Mouse (Mus musculus): ENCODE data around the gene Lgr6. TPM values are rescaled to one million over a fixed set of nuclear protein-coding genes. Genes with fewer than 3 reads are reported as not detected.

Gene Lgr6
- polyA plus RNA-seq, 1 experiment, result 0.06 TPM

DNA sequence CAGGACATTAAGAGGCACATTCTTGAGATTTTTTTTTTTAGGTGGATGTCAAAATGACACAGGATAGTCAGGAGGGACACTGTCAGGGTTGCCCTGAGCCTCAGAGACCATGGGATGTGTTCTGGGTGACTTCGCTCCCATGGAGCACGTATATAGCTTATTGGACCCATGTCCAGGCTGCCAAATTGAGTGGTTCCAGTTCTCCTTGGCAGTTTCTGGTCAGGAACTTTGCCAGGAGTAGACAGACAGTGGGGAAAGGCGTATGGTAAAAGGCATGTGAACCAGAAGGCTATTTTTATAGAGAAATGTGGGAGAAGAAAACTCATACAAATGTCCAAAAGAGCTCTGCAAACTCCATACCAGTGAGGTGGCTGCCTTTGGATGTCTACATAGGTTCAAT is 95.2 kb downstream of the Lgr6 start:
- H3K27me3 ChIP-seq (ENCODE audit: control insufficient read depth, insufficient read depth, low read length), result no peaks in the 10 kb centered on the region
- H3K4me3 ChIP-seq (ENCODE audit: low read depth, low read length), result no peak overlapping the region
- WGBS, result 68% methylated on average over 3 of the region's 3 CpGs
- H3K4me1 ChIP-seq (ENCODE audit: control insufficient read depth, insufficient read depth, insufficient read length, low read length), result no peaks in the 10 kb centered on the region
- no peak for TF ChIP-seq CTCF (IDR thresholded peaks at IDR 0.05; ENCODE audit: extremely low read depth, insufficient read length, insufficient replicate concordance, low read depth, low read length)
- no peak for TF ChIP-seq POLR2A (IDR thresholded peaks at IDR 0.05; ENCODE audit: low read depth, low read length)
- H3K27ac ChIP-seq (ENCODE audit: insufficient read depth, low read depth, low read length), result no peak overlapping the region
- no peaks in the 10 kb centered on the region for H3K36me3 ChIP-seq (ENCODE audit: control insufficient read depth, insufficient read depth, low read length)

DNA sequence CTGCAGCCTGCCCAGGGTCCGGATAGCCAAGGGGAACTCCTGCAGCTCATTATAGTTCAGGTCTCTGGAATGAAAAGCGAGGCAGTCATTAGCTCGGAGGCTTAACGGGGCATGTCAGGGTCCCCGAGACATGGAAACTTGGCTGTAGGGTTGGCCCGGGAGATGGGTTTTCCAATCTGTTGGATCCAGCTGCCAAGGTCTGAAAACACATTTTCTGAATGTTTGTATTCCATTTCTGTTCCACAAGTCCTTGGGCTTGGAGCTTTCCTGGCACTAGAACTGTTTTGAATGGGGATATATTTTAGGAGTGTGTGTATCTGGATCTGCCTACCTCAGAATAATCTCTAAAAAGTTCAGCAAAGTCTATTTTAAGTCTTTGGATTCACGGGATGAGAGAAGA is 99.4 kb downstream of the Lgr6 start:
- Histone ChIP-seq H3K36me3 (ENCODE audit: control insufficient read depth, insufficient read depth, low read length) (no peaks in the 10 kb centered on the region), H3K27ac (ENCODE audit: insufficient read depth, low read depth, low read length) (no peak overlapping the region), H3K4me1 (ENCODE audit: control insufficient read depth, insufficient read depth, insufficient read length, low read length) (no peaks in the 10 kb centered on the region), H3K27me3 (ENCODE audit: control insufficient read depth, insufficient read depth, low read length) (no peaks in the 10 kb centered on the region), H3K4me3 (ENCODE audit: low read depth, low read length) (no peak overlapping the region)
- TF ChIP-seq POLR2A (IDR thresholded peaks at IDR 0.05; ENCODE audit: low read depth, low read length) (no peak), CTCF (IDR thresholded peaks at IDR 0.05; ENCODE audit: extremely low read depth, insufficient read length, insufficient replicate concordance, low read depth, low read length) (no peak)
- WGBS, result 70% methylated on average over 7 of the region's 7 CpGs

- Histone ChIP-seq H3K27me3 (ENCODE audit: control insufficient read depth, insufficient read depth, low read length) (no peaks in the 10 kb centered on the region), H3K36me3 (ENCODE audit: control insufficient read depth, insufficient read depth, low read length) (no peaks in the 10 kb centered on the region), H3K27ac (ENCODE audit: insufficient read depth, low read depth, low read length) (no peak overlapping the region), H3K4me3 (ENCODE audit: low read depth, low read length) (no peak overlapping the region), H3K4me1 (ENCODE audit: control insufficient read depth, insufficient read depth, insufficient read length, low read length) (no peaks in the 10 kb centered on the region)
- TF ChIP-seq POLR2A (IDR thresholded peaks at IDR 0.05; ENCODE audit: low read depth, low read length) (no peak), CTCF (IDR thresholded peaks at IDR 0.05; ENCODE audit: extremely low read depth, insufficient read length, insufficient replicate concordance, low read depth, low read length) (no peak)
- 67% methylated on average over 4 of the region's 4 CpGs for WGBS
Measured at GRCm38 (mm10) chr1:135003346-135003745, 101.7 kb downstream of the Lgr6 start.

GRCm38 (mm10) chr1:135000527-135000926 is 104.5 kb downstream of the Lgr6 start:
- Histone ChIP-seq H3K27me3 (ENCODE audit: control insufficient read depth, insufficient read depth, low read length) (no peaks in the 10 kb centered on the region), H3K36me3 (ENCODE audit: control insufficient read depth, insufficient read depth, low read length) (no peaks in the 10 kb centered on the region), H3K4me1 (ENCODE audit: control insufficient read depth, insufficient read depth, insufficient read length, low read length) (no peaks in the 10 kb centered on the region), H3K27ac (ENCODE audit: insufficient read depth, low read depth, low read length) (no peak overlapping the region), H3K4me3 (ENCODE audit: low read depth, low read length) (no peak overlapping the region)
- no peak for TF ChIP-seq POLR2A (IDR thresholded peaks at IDR 0.05; ENCODE audit: low read depth, low read length)
- no peak for TF ChIP-seq CTCF (IDR thresholded peaks at IDR 0.05; ENCODE audit: extremely low read depth, insufficient read length, insufficient replicate concordance, low read depth, low read length)
- WGBS, result 57% methylated on average over 9 of the region's 9 CpGs

DNA sequence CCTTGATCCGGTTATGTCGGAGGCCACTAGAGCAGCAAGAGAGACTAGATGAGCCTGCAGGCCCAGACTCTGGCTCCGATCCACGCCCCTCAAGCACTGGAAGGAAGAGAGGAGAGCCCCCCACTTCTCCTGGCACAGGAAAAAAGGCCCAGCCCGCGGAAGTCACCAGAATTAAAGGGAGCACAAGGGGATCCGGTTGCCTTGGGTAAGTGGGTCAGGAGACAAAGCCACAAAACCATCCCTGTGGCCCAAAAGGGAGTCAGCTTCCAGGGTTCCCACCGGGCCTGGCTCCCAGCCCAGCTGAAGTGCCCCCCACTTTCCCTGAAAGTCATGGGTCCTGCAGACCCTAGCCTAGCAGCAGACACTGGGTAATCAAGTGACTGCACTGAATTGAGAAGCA is 106.8 kb downstream of the Lgr6 start:
- H3K4me1 ChIP-seq (ENCODE audit: control insufficient read depth, insufficient read depth, insufficient read length, low read length), result no peaks in the 10 kb centered on the region
- H3K4me3 ChIP-seq (ENCODE audit: low read depth, low read length), result no peak overlapping the region
- 77% methylated on average over 8 of the region's 8 CpGs for WGBS
- no peaks in the 10 kb centered on the region for H3K36me3 ChIP-seq (ENCODE audit: control insufficient read depth, insufficient read depth, low read length)
- no peaks in the 10 kb centered on the region for H3K27me3 ChIP-seq (ENCODE audit: control insufficient read depth, insufficient read depth, low read length)
- TF ChIP-seq POLR2A (IDR thresholded peaks at IDR 0.05; ENCODE audit: low read depth, low read length) (no peak), CTCF (IDR thresholded peaks at IDR 0.05; ENCODE audit: extremely low read depth, insufficient read length, insufficient replicate concordance, low read depth, low read length) (no peak)
- no peak overlapping the region for H3K27ac ChIP-seq (ENCODE audit: insufficient read depth, low read depth, low read length)

DNA sequence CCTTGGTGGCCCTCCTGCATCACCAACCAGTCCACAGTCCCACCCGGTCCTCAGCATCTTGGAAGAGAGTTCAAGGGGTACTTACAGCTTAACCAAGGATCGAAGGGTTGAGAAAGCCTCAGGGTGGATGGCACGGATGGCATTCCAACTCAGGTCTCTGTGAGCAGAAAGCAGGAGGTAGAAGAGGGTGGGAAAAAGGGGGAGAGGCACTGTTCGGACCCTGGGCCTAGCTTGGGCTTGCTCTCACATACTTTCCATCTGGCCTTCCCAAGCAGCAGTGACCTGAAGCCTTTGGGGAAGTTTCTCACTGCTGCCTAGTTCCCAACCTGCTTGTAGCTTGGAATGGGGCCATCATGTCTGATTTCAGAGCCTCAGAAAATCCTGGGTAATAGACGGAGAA is 107.5 kb downstream of the Lgr6 start:
- H3K36me3 ChIP-seq (ENCODE audit: control insufficient read depth, insufficient read depth, low read length), result no peaks in the 10 kb centered on the region
- no peak for TF ChIP-seq POLR2A (IDR thresholded peaks at IDR 0.05; ENCODE audit: low read depth, low read length)
- TF ChIP-seq CTCF (IDR thresholded peaks at IDR 0.05; ENCODE audit: extremely low read depth, insufficient read length, insufficient replicate concordance, low read depth, low read length), result no peak
- no peak overlapping the region for H3K4me3 ChIP-seq (ENCODE audit: low read depth, low read length)
- no peaks in the 10 kb centered on the region for H3K27me3 ChIP-seq (ENCODE audit: control insufficient read depth, insufficient read depth, low read length)
- H3K4me1 ChIP-seq (ENCODE audit: control insufficient read depth, insufficient read depth, insufficient read length, low read length), result no peaks in the 10 kb centered on the region
- no peak overlapping the region for H3K27ac ChIP-seq (ENCODE audit: insufficient read depth, low read depth, low read length)
- 75% methylated on average over 5 of the region's 5 CpGs for WGBS

DNA sequence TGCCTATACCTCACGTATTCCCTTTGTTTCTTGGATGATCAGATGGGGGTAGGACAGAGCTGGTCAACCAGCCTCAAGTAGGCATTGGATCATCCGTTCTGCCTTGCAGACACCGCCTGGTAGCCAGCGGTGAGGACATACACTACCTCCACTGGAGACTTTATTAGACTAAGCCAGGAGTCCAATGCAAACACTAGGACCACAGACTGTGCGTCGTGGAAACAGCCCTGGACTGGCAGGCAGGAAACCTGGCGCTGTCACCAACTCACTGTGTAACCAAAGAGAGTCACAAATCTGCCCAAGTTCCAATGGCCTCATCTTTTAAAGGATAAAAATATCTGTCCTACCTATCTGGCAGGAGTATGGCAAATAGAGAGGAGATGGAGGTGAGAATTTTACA is 108.6 kb downstream of the Lgr6 start:
- no peaks in the 10 kb centered on the region for H3K36me3 ChIP-seq (ENCODE audit: control insufficient read depth, insufficient read depth, low read length)
- no peak for TF ChIP-seq CTCF (IDR thresholded peaks at IDR 0.05; ENCODE audit: extremely low read depth, insufficient read length, insufficient replicate concordance, low read depth, low read length)
- no peak for TF ChIP-seq POLR2A (IDR thresholded peaks at IDR 0.05; ENCODE audit: low read depth, low read length)
- no peak overlapping the region for H3K27ac ChIP-seq (ENCODE audit: insufficient read depth, low read depth, low read length)
- H3K4me1 ChIP-seq (ENCODE audit: control insufficient read depth, insufficient read depth, insufficient read length, low read length), result no peaks in the 10 kb centered on the region
- H3K27me3 ChIP-seq (ENCODE audit: control insufficient read depth, insufficient read depth, low read length), result no peaks in the 10 kb centered on the region
- no peak overlapping the region for H3K4me3 ChIP-seq (ENCODE audit: low read depth, low read length)
- 81% methylated on average over 7 of the region's 7 CpGs for WGBS

- Histone ChIP-seq H3K4me3 (ENCODE audit: low read depth, low read length) (no peak overlapping the region), H3K27me3 (ENCODE audit: control insufficient read depth, insufficient read depth, low read length) (no peaks in the 10 kb centered on the region), H3K36me3 (ENCODE audit: control insufficient read depth, insufficient read depth, low read length) (no peaks in the 10 kb centered on the region), H3K27ac (ENCODE audit: insufficient read depth, low read depth, low read length) (no peak overlapping the region), H3K4me1 (ENCODE audit: control insufficient read depth, insufficient read depth, insufficient read length, low read length) (no peaks in the 10 kb centered on the region)
- WGBS, result 10% methylated on average over 1 of the region's 1 CpGs
- no peak for TF ChIP-seq CTCF (IDR thresholded peaks at IDR 0.05; ENCODE audit: extremely low read depth, insufficient read length, insufficient replicate concordance, low read depth, low read length)
- no peak for TF ChIP-seq POLR2A (IDR thresholded peaks at IDR 0.05; ENCODE audit: low read depth, low read length)
Measured at GRCm38 (mm10) chr1:134995954-134996353, 109.1 kb downstream of the Lgr6 start.
